Mouse (Mus musculus) cerebellum, adult (tissue): ENCODE data around the gene N4bp1.

Experiments used
- ATAC-seq: cut with Nextera tagmentation; 2 replicates; pipeline ENCODE4 v1.9.2; 2017; ENCODE audit warnings: mild to moderate bottlenecking, moderate library complexity, mixed read lengths; ENCODE audit not compliant: insufficient number of reproducible peaks, low FRiP score, low TSS enrichment

The N4bp1 gene

GRCm38 (mm10) chr8:86828925-86829324 lies 56.1 kb downstream of the N4bp1 start:
- no peak for ATAC-seq

- no peak for ATAC-seq
Observed at GRCm38 (mm10) chr8:86827199-86827598, 57.9 kb downstream of the N4bp1 start.

GRCm38 (mm10) chr8:86826538-86826937 lies 58.5 kb downstream of the N4bp1 start:
- no peak for ATAC-seq

GRCm38 (mm10) chr8:86825674-86826448 lies 59.2 kb downstream of the N4bp1 start:
- no peak for ATAC-seq

GRCm38 (mm10) chr8:86824735-86825134 lies 60.3 kb downstream of the N4bp1 start:
- no peak for ATAC-seq

- ATAC-seq: 0 out of 2 replicates have a peak, but pooled peaks have one; percentile 10
Observed at GRCm38 (mm10) chr8:86820756-86821201, 64.3 kb downstream of the N4bp1 start.

DNA sequence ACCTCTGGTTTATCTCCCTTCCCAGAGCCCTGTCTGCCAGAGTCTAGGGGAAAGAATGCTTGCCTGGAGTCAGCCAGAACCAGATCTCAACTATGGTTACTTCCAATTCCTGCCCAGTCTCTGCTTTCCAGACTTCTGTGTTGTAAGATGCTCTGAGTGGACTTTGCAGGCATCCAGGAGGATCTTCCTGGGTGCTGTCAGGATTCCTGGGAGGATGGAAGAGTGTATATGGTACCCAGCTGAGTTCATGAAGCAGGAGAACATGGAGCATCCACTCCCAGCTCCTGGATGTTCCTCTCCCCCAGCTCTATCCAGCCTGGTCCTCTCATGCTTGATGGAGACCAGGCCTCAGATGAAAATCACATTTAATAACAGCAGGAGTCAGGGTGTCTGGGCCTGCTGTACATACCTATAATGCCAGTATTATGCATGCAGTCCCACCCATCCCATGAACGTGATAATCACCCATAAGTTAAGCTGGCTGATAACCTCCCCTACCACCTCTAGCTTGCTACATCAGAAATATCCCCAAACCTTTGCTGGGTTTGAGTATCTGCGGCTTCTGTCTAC lies 64.8 kb downstream of the N4bp1 start:
- ATAC-seq: no peak

- ATAC-seq: no peak
Observed at GRCm38 (mm10) chr8:86819426-86819825, 65.6 kb downstream of the N4bp1 start.

- ATAC-seq: no peak
Observed at GRCm38 (mm10) chr8:86808990-86809960, 75.8 kb downstream of the N4bp1 start.

GRCm38 (mm10) chr8:86808239-86808638 lies 76.8 kb downstream of the N4bp1 start:
- ATAC-seq: no peak

- no peak for ATAC-seq
Observed at GRCm38 (mm10) chr8:86801988-86802387, 83.1 kb downstream of the N4bp1 start.

DNA sequence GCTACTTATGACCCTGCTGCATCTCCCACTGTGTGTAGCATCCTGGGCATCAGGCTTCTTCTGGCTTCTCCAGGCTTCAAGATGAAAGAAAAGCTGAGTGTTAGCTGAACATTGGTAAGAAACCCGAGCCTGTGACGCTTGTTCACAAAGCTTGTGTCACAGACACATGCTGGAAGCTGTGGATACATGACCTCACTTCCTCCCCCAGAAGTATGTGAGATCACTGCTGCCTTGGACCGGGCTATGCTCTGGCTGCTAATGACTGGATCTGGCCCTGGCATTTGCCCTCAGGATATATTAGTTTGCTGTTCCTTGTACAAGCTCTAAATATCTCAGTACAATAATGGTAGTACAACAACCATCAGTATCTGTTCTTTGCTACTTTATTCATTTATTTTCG lies 84.1 kb downstream of the N4bp1 start:
- ATAC-seq: no peak

GRCm38 (mm10) chr8:86798141-86798540 lies 86.9 kb downstream of the N4bp1 start:
- no peak for ATAC-seq

GRCm38 (mm10) chr8:86797705-86798104 lies 87.4 kb downstream of the N4bp1 start:
- no peak for ATAC-seq

GRCm38 (mm10) chr8:86794716-86795115 lies 90.3 kb downstream of the N4bp1 start:
- no peak for ATAC-seq

GRCm38 (mm10) chr8:86791542-86791941 lies 93.5 kb downstream of the N4bp1 start:
- ATAC-seq: no peak

DNA sequence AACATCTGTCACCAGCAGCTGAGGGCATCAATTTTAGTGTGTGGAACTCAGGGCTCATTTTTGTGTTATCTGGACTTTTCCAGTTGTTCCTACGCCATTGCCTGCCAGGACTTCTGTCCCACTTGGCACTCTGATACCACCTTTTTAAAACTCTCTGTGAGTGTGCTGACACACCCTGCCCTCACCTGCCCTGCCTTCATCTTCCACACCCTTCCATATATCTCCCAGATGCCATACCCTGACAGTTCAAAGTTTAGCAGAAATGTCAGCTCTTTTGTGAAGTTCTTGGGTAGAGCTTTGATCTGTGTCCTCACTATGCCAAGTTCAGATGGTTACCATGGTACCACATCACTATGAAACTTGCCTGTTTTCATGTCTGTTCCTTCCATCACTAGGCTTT lies 95.5 kb downstream of the N4bp1 start:
- no peak for ATAC-seq

GRCm38 (mm10) chr8:86787891-86788420 lies 97.1 kb downstream of the N4bp1 start:
- no peak for ATAC-seq

GRCm38 (mm10) chr8:86786498-86786897 lies 98.6 kb downstream of the N4bp1 start:
- ATAC-seq: no peak

DNA sequence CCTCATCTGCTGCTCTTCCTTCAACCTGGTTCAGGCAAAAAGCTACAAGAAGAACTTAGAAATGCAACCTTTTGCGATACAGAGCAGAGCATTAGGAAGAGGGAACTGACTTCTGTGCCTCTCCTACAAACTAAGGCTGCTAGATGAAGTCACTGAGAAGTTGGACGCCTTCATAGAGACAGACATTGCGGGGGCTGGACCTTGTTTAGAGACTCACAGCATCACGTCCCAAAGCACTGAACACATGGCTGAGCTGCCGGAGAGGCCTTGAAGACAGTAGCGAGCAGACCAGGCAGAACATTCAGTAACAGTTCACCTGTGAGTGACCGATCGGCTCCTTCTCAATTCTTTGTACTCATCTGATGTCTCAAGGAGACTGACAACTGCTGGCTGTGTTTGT lies 104.0 kb downstream of the N4bp1 start:
- ATAC-seq: no peak

DNA sequence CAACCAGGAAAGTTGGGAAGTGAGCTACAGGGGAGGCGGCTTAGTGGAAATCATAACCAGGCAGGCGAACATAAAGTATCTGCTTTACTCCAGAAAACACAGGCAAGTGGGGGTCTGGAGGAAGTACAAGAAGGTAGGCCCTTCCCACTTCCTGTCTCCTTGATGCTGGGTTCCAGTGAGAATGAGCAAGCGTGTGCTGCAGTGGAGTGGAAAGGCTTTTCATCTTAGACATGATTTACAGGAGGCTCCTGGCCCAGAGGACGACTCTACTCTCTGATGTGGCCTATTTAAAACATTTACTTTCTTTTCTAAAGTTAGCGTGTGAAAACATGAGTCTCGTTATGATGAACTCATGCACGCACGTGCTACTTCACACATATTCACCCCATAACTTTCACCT lies 105.9 kb downstream of the N4bp1 start:
- no peak for ATAC-seq
